Comparison of ENCODE assay signal across 14 mouse cellular contexts in genomic region chr3:79849621-79850020, GRCm38 (mm10). TPM values are rescaled to one million over a fixed set of nuclear protein-coding genes. Genes with fewer than 3 reads are reported as not detected.
DNase-seq lines count a peak whose midpoint lies in the region; ATAC-seq lines count a peak whose summit lies in the region.
"Had no signal": no experiment of that assay in that cellular context is flagged by ENCODE, and none has a peak within 500 bp of the region (broad histone marks: within the 10 kb centered on the region; RNA-seq: fewer than 3 reads in every experiment).

No protein-coding gene starts in this region.

- DNase-seq in adrenal gland, postnatal 10 days, result peak; percentile 18
- no peak for DNase-seq in adrenal gland, adult 18-20 months (ENCODE audit: low spot score in 2 of 2)
- peak; percentile 57 for DNase-seq in kidney, adult 18-20 months
- DNase-seq in large intestine, adult 2 months (ENCODE audit: low read depth, low spot score), result peak; percentile 84
- DNase-seq in layer of hippocampus, postnatal 36 days, result no peak
- no peak for DNase-seq in heart, postnatal 10 days
- DNase-seq: cerebellum, adult 11-12 months; forebrain, postnatal 0 days; thymus, postnatal 4 days had no signal

- H3K27ac ChIP-seq in forebrain, embryonic 13.5 days, result no peak overlapping the region
- H3K27ac ChIP-seq: limb, embryonic 15.5 days had no signal

- intact Hi-C loops in heart, postnatal 10 days (cut with DNase I), result loop anchor here (10.0 kb wide), 1 partner anchor 955 kb away; the partner anchor contains the start of gene Gria2

- ATAC-seq in megakaryocyte-erythroid progenitor cell, adult 5-6 weeks (replicated peaks; ENCODE audit: low FRiP score, low TSS enrichment, poor library complexity, severe bottlenecking), result peak; percentile 34; the same call in 1 of the 2 replicates
- ATAC-seq in forebrain, embryonic 13.5 days, result no peak
- ATAC-seq: forebrain, postnatal 0 days had no signal

- H3K27me3 ChIP-seq in forebrain, embryonic 13.5 days, result no peaks in the 10 kb centered on the region
- H3K27me3 ChIP-seq: limb, embryonic 15.5 days had no signal

- no peak overlapping the region for H3K9ac ChIP-seq in forebrain, embryonic 13.5 days
- H3K9ac ChIP-seq: forebrain, postnatal 0 days; limb, embryonic 15.5 days had no signal

- H3K4me1 ChIP-seq in forebrain, embryonic 13.5 days, result no peaks in the 10 kb centered on the region
- H3K4me1 ChIP-seq: limb, embryonic 15.5 days had no signal

- 22% methylated on average over 2 of the region's 2 CpGs for WGBS in large intestine, adult 2 months
- WGBS in forebrain, embryonic 13.5 days, result 88% methylated on average over 2 of the region's 2 CpGs

- H3K9me3 ChIP-seq in forebrain, embryonic 13.5 days (replicated peaks), result no peaks in the 10 kb centered on the region
- H3K9me3 ChIP-seq: limb, embryonic 15.5 days had no signal

- H3K4me2 ChIP-seq in forebrain, embryonic 13.5 days, result no peak overlapping the region
- H3K4me2 ChIP-seq: limb, embryonic 15.5 days had no signal

- no peak overlapping the region for H3K4me3 ChIP-seq in forebrain, embryonic 13.5 days
- H3K4me3 ChIP-seq: limb, embryonic 15.5 days had no signal

- no peaks in the 10 kb centered on the region for H3K36me3 ChIP-seq in forebrain, embryonic 13.5 days (ENCODE audit: poor library complexity, severe bottlenecking)
- H3K36me3 ChIP-seq: limb, embryonic 15.5 days had no signal

RNA-seq across cellular contexts. Expression of gene Tmem144, which starts 3.0 kb away (rescaled TPM):
- 1 to 10 TPM; 5.2 to 8.4 TPM for total RNA-seq in adrenal gland, postnatal 10 days (2021)
- 10 to 100 TPM in 1 of 2 experiments, 1 to 10 TPM in 1; 3.3 to 10.1 TPM for total RNA-seq in adrenal gland, adult 18-20 months (2021)
- polyA plus RNA-seq in large intestine, adult 2 months (2012; rRNA removed), result 4.2 and 9.5 TPM in 2 replicates
- not detected in 2 replicates for total RNA-seq in megakaryocyte-erythroid progenitor cell, adult 5-6 weeks (2014; fragmentation: Nextera tagmentation)
- 0.30 TPM in 1 of 2 replicates, not detected in the other for total RNA-seq in megakaryocyte-erythroid progenitor cell, adult 5-6 weeks (2017)
- polyA plus RNA-seq in forebrain, embryonic 13.5 days (2015; fragmentation: Nextera tagmentation; extraction: Ambion mirVana), result 3.3 and 4.0 TPM in 2 replicates
- total RNA-seq in layer of hippocampus, postnatal 36 days (2021), result 10 to 100 TPM; 15.7 to 16.5 TPM
- 1 to 10 TPM; 9.4 to 9.7 TPM for total RNA-seq in heart, postnatal 10 days (2021)
- total RNA-seq: monocyte, adult 5-6 weeks had no signal

RNA-seq across cellular contexts. Expression of gene Fam198b, which starts 34.7 kb away (rescaled TPM):
- total RNA-seq in adrenal gland, postnatal 10 days (2021), result 10 to 100 TPM; 31.6 to 31.7 TPM
- total RNA-seq in adrenal gland, adult 18-20 months (2021), result 1 to 10 TPM; 7.4 to 7.8 TPM
- 2.6 and 4.0 TPM in 2 replicates for polyA plus RNA-seq in large intestine, adult 2 months (2012; rRNA removed)
- total RNA-seq in megakaryocyte-erythroid progenitor cell, adult 5-6 weeks (2014; fragmentation: Nextera tagmentation), result not detected in 2 replicates
- total RNA-seq in megakaryocyte-erythroid progenitor cell, adult 5-6 weeks (2017), result 0.23 TPM in 1 of 2 replicates, not detected in the other
- polyA plus RNA-seq in forebrain, embryonic 13.5 days (2015; fragmentation: Nextera tagmentation; extraction: Ambion mirVana), result 0.79 and 2.4 TPM in 2 replicates
- 1 to 10 TPM; 5.1 to 7.0 TPM for total RNA-seq in layer of hippocampus, postnatal 36 days (2021)
- 10 to 100 TPM; 73.6 to 85.2 TPM for total RNA-seq in heart, postnatal 10 days (2021)
- total RNA-seq: monocyte, adult 5-6 weeks; neutrophil, adult 5-6 weeks had no signal

Comparison
In these comparisons a context has a peak if more than half of its experiments do, and no peak if none do; other contexts are left out.
1. DNase-seq: peak in adrenal gland, postnatal 10 days (single experiment), kidney, adult 18-20 months (single experiment) and large intestine, adult 2 months (single experiment); none in adrenal gland, adult 18-20 months (0 of 2), layer of hippocampus, postnatal 36 days (0 of 2) and heart, postnatal 10 days (0 of 2).
2. RNA of gene Fam198b, which starts 34.7 kb away (total RNA-seq): 73.6 to 85.2 TPM in heart, postnatal 10 days, 31.6 to 31.7 TPM in adrenal gland, postnatal 10 days, 7.4 to 7.8 TPM in adrenal gland, adult 18-20 months and 5.1 to 7.0 TPM in layer of hippocampus, postnatal 36 days; 0.23 TPM in megakaryocyte-erythroid progenitor cell, adult 5-6 weeks; every median in the first group is over 4 times any median in the second.